Mouse (Mus musculus) midbrain, postnatal 0 days (tissue): ENCODE data around the gene Tmigd3. TPM values are rescaled to one million over a fixed set of nuclear protein-coding genes. Genes with fewer than 3 reads are reported as not detected.

Source experiments
- ATAC-seq: fragments of 200-750 bp; cut with Nextera tagmentation; 2 replicates; pipeline ENCODE4 v1.8.0; 2017; ENCODE audit warnings: moderate number of reproducible peaks, mild to moderate bottlenecking, moderate TSS enrichment, moderate library complexity; ENCODE audit not compliant: low FRiP score
- DNase-seq: peaks from one replicate; pipeline ENCODE4 v3.0.0-alpha.2; 2015; ENCODE audit warnings: low spot score
- H3K27ac ChIP-seq: fragments of 300-500 bp; sonication (generic); 2 replicates; pipeline ENCODE4 v1.5.1; 2014; ENCODE audit warnings: low read depth, mild to moderate bottlenecking, low read length, mixed read lengths
- H3K27me3 ChIP-seq: fragments of 300-500 bp; sonication (generic); 2 replicates; pipeline ENCODE4 v1.6.1; 2014; ENCODE audit warnings: low read length, control low read depth, mixed read lengths; ENCODE audit not compliant: insufficient read depth
- H3K36me3 ChIP-seq: fragments of 300-500 bp; sonication (generic); 2 replicates; pipeline ENCODE4 v1.6.1; 2014; ENCODE audit warnings: low read length, control low read depth, mixed read lengths; ENCODE audit not compliant: insufficient read depth
- H3K4me1 ChIP-seq: fragments of 300-500 bp; sonication (generic); 2 replicates; pipeline ENCODE4 v1.6.1; 2014; ENCODE audit warnings: mild to moderate bottlenecking, control low read depth, antibody characterized with exemption, low read length, mixed read lengths; ENCODE audit not compliant: insufficient read depth
- H3K4me2 ChIP-seq: fragments of 300-500 bp; sonication (generic); 2 replicates; pipeline ENCODE4 v1.6.1; 2014; ENCODE audit warnings: low read depth, mild to moderate bottlenecking, low read length, mixed read lengths; ENCODE audit not compliant: poor library complexity, severe bottlenecking
- H3K4me3 ChIP-seq: fragments of 300-500 bp; sonication (generic); 2 replicates; pipeline ENCODE4 v1.5.1; 2014; ENCODE audit warnings: low read depth, mild to moderate bottlenecking, low read length, moderate library complexity
- H3K9ac ChIP-seq: fragments of 300-500 bp; sonication (generic); replicated peaks from 2 replicates; pipeline ENCODE4 v1.6.1; 2014; ENCODE audit warnings: mild to moderate bottlenecking, low read length, moderate library complexity, mixed read lengths; ENCODE audit not compliant: poor library complexity, severe bottlenecking
- H3K9me3 ChIP-seq: fragments of 300-500 bp; sonication (generic); 2 replicates; pipeline ENCODE4 v1.6.1; 2016; ENCODE audit warnings: low read length, control low read depth
- CTCF ChIP-seq: IDR thresholded peaks from 2 replicates; pipeline ENCODE4 v1.5.1; 2016; ENCODE audit warnings: antibody characterized with exemption, mild to moderate bottlenecking
- WGBS: fragments of 180-500 bp; shearing (Covaris S2); extraction: QIAGEN DNeasy Blood & Tissue Kit; methylation state at CpG from one replicate; pipeline ENCODE4 v1.1.7; 2014; 5-methylcytosine and 5-hydroxymethylcytosine counted together
- polyA plus RNA-seq: library from polyadenylated mRNA; unstranded; fragments of >200 nt; fragmentation: Nextera tagmentation; extraction: Ambion mirVana; gene quantifications from 2 replicates; pipeline ENCODE4 v1.2.1, GENCODE M21; 2015
- total RNA-seq: library from RNA; depleted of rRNA; stranded (reverse); fragments of >200 nt; gene quantifications from 2 replicates; pipeline ENCODE4 v1.2.3, GENCODE M21; 2014

The Tmigd3 gene
- total and polyA plus RNA-seq, 2 experiments from 2014 or later = not detected

DNA sequence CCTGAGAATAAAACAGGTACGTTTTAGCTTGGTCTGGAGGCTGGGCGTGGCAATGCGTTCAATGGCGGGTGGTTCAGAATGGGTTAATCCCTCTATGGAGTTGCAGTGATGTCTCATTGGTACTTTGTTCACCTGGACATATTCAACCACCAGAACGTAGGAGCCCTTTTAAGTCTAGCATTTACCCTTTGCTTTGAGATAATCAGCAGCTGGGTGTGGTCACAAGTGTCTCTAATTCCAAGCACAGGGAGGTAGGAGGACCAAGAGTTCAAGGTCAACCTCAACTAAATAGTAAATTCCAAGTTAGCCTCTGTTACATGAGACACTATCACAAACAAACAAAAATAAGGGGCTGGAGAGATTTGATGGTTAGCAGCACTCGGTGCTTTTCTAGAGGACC, 58.1 kb downstream of the Tmigd3 start:
- Histone ChIP-seq H3K27me3 (no peaks in the 10 kb centered on the region), H3K9ac (no peak overlapping the region), H3K4me2 (no peak overlapping the region), H3K27ac (no peak overlapping the region), H3K36me3 (no peaks in the 10 kb centered on the region), H3K4me3 (no peak overlapping the region), H3K4me1 (no peaks in the 10 kb centered on the region), H3K9me3 (no peaks in the 10 kb centered on the region)
- WGBS = 87% methylated on average over 6 of the region's 6 CpGs
- TF ChIP-seq CTCF = no peak
- ATAC-seq = no peak
- DNase-seq = no peak

DNA sequence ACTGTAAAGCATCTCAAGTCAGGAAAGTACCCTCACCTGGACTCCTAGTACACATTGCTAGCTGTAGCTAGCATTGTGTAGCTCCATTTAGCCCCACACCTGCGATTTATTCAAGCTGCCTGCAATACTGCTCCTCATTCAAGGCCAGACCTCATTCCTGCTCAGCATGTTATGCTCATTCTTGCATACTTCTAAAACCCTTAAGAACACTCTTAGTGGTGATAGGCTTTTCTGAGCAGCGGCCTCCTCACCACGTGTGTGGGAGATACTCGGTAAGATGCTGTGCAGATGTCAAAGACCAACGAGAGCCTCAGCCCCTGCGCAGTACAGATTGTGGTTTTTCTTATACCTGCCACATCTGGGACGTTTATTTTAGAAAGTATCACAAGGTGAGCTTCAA, 59.1 kb downstream of the Tmigd3 start:
- Histone ChIP-seq H3K4me1 (no peaks in the 10 kb centered on the region), H3K27ac (no peak overlapping the region), H3K4me2 (no peak overlapping the region), H3K9ac (no peak overlapping the region), H3K36me3 (no peaks in the 10 kb centered on the region), H3K9me3 (no peaks in the 10 kb centered on the region), H3K4me3 (no peak overlapping the region), H3K27me3 (no peaks in the 10 kb centered on the region)
- ATAC-seq (no peak), DNase-seq (no peak)
- no peak for TF ChIP-seq CTCF
- 84% methylated on average over 7 of the region's 7 CpGs for WGBS

GRCm38 (mm10) chr3:105931095-105931494, 60.4 kb downstream of the Tmigd3 start:
- no peak overlapping the region for H3K9ac ChIP-seq
- WGBS = 83% methylated on average over 2 of the region's 2 CpGs

GRCm38 (mm10) chr3:105932240-105933071, 61.8 kb downstream of the Tmigd3 start, which contains the start of gene I830077J02Rik:
Gene I830077J02Rik, minus strand, starts transcription at chr3:105932664.
- WGBS = 89% methylated on average over 8 of the region's 8 CpGs
- ATAC-seq = no peak

More at GRCm38 (mm10) chr3:105931095-105931494, 60.4 kb downstream of the Tmigd3 start:
- no peaks in the 10 kb centered on the region for H3K36me3 ChIP-seq
- TF ChIP-seq CTCF = no peak
- H3K4me2 ChIP-seq = no peak overlapping the region
- no peaks in the 10 kb centered on the region for H3K4me1 ChIP-seq
- no peak overlapping the region for H3K4me3 ChIP-seq
- ATAC-seq = no peak
- DNase-seq = no peak
- H3K9me3 ChIP-seq = no peaks in the 10 kb centered on the region
- no peak overlapping the region for H3K27ac ChIP-seq
- H3K27me3 ChIP-seq = no peaks in the 10 kb centered on the region

GRCm38 (mm10) chr3:105933926-105934325, 63.2 kb downstream of the Tmigd3 start:
- no peak overlapping the region for H3K27ac ChIP-seq
- no peak overlapping the region for H3K4me2 ChIP-seq
- H3K27me3 ChIP-seq = no peaks in the 10 kb centered on the region
- no peak overlapping the region for H3K9ac ChIP-seq
- H3K36me3 ChIP-seq = 0 out of 2 replicates have a peak, but pooled peaks cover 2% of the 10 kb centered on the region
- TF ChIP-seq CTCF = no peak
- 95% methylated on average over 6 of the region's 6 CpGs for WGBS
- H3K4me3 ChIP-seq = no peak overlapping the region
- H3K4me1 ChIP-seq = no peaks in the 10 kb centered on the region
- ATAC-seq (no peak), DNase-seq (no peak)
- no peaks in the 10 kb centered on the region for H3K9me3 ChIP-seq

More at GRCm38 (mm10) chr3:105932240-105933071, 61.8 kb downstream of the Tmigd3 start, which contains the start of gene I830077J02Rik:
- TF ChIP-seq CTCF = no peak
- H3K4me1 ChIP-seq = no peaks in the 10 kb centered on the region
- H3K9me3 ChIP-seq = no peaks in the 10 kb centered on the region
- H3K9ac ChIP-seq = no peak within 1 kb of the TSS
- no peak within 1 kb of the TSS for H3K27ac ChIP-seq
- H3K27me3 ChIP-seq = no peaks in the 10 kb centered on the region
- no peaks in the 10 kb centered on the region for H3K36me3 ChIP-seq
- DNase-seq = no peak
- no peak within 1 kb of the TSS for H3K4me2 ChIP-seq
- no peak within 1 kb of the TSS for H3K4me3 ChIP-seq

DNA sequence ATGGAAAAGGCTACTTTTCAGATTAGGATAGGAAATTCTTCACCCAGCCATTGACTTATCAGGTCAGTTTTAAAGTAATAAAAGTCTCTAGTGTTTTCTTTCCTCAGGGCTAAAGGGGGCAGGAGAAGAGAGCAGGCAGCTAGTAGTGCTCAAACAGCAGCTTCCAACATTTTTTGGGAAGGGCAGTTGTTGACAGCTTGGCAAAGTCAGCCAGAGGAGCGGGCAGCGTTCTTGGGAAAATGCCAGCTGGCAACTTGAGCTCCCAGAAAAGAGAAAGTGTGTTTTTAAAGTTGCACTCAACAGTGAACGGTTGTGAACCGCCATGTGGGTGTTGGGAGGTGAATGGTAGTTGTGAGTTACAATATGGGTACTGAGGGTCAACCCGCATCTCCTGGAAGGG, 64.3 kb downstream of the Tmigd3 start:
- no peak for ATAC-seq
- peak; percentile 41 for DNase-seq
- no peak overlapping the region for H3K27ac ChIP-seq
- H3K9ac ChIP-seq = no peak overlapping the region
- H3K36me3 ChIP-seq = 0 out of 2 replicates have a peak, but pooled peaks cover 2% of the 10 kb centered on the region
- H3K4me3 ChIP-seq = no peak overlapping the region
- no peak overlapping the region for H3K4me2 ChIP-seq
- WGBS = 73% methylated on average over 5 of the region's 5 CpGs
- no peak for TF ChIP-seq CTCF
- no peaks in the 10 kb centered on the region for H3K27me3 ChIP-seq
- no peaks in the 10 kb centered on the region for H3K4me1 ChIP-seq
- no peaks in the 10 kb centered on the region for H3K9me3 ChIP-seq
